Mouse (Mus musculus): ENCODE data around the gene Klrk1.

GRCm38 (mm10) chr6:129565257-129565656, 58.4 kb downstream of the Klrk1 start:
- TF ChIP-seq CTCF (IDR thresholded peaks at IDR 0.05; ENCODE audit: control insufficient read depth, insufficient read depth, insufficient read length) (no peak), MAX (IDR thresholded peaks at IDR 0.05) (no peak), USF1 (IDR thresholded peaks at IDR 0.05; ENCODE audit: low read depth) (no peak)
